Mouse (Mus musculus): ENCODE measurements at regions not wholly inside any gene's neighbourhood (a gene's known extent, or its start where the extent isn't known, plus 50 kb on each side); places are given as distances from the start of the nearest gene placed in this dataset.
A peak's percentile ranks its signal among the peaks of the same experiment; 100 is the strongest.

GRCm38 (mm10) chr12:98337644-98338043 lies 69.2 kb downstream of the Gpr65 start:
- DNase-seq (ENCODE audit: low spot score in 2 of 2), result no peak

GRCm38 (mm10) chr12:98339536-98339935 lies 71.1 kb downstream of the Gpr65 start:
- DNase-seq (ENCODE audit: low spot score in 2 of 2), result no peak

GRCm38 (mm10) chr12:98342158-98342557 lies 73.7 kb downstream of the Gpr65 start:
- DNase-seq (ENCODE audit: low spot score in 2 of 2), result peak; percentile 5 to 12

GRCm38 (mm10) chr12:98343653-98344052 lies 75.2 kb downstream of the Gpr65 start:
- DNase-seq (ENCODE audit: low spot score in 2 of 2), result no peak

GRCm38 (mm10) chr12:98347056-98347455 lies 78.6 kb downstream of the Gpr65 start:
- no peak for DNase-seq (ENCODE audit: low spot score in 2 of 2)

- DNase-seq (ENCODE audit: low spot score in 2 of 2), result peak in 1 of 2 experiments; percentile 21
Measured at GRCm38 (mm10) chr12:98347550-98348318, 79.3 kb downstream of the Gpr65 start.

GRCm38 (mm10) chr12:98349864-98350643 lies 81.6 kb downstream of the Gpr65 start:
- DNase-seq (ENCODE audit: low spot score in 2 of 2), result no peak

- no peak for DNase-seq (ENCODE audit: low spot score in 2 of 2)
Measured at GRCm38 (mm10) chr12:98352401-98352800, 84.0 kb downstream of the Gpr65 start.

GRCm38 (mm10) chr12:98354545-98354944 lies 86.1 kb downstream of the Gpr65 start:
- DNase-seq (ENCODE audit: low spot score in 2 of 2), result no peak

GRCm38 (mm10) chr12:98367583-98367982 lies 99.1 kb downstream of the Gpr65 start:
- no peak for DNase-seq (ENCODE audit: low spot score in 2 of 2)

- no peak for DNase-seq (ENCODE audit: low spot score in 2 of 2)
Measured at GRCm38 (mm10) chr12:98370771-98371170, 102.3 kb downstream of the Gpr65 start.

GRCm38 (mm10) chr12:98375214-98375910 lies 106.9 kb downstream of the Gpr65 start:
- DNase-seq (ENCODE audit: low spot score in 2 of 2), result no peak

Data from spleen, postnatal 14 days (tissue).